Mouse (Mus musculus): ENCODE results near the gene Zmiz1. TPM values are rescaled to one million over a fixed set of nuclear protein-coding genes. Genes with fewer than 3 reads are reported as not detected.

Zmiz1 gene
- total and polyA plus RNA-seq, 3 experiments = 3.7 to 45.8 (median 11.1) TPM

GRCm38 (mm10) chr14:25591000-25591399 lies 132.0 kb downstream of the Zmiz1 start:
- no peaks in the 10 kb centered on the region for H3K9me3 ChIP-seq (replicated peaks; ENCODE audit: low read length)
- H3K4me3 ChIP-seq (replicated peaks in 1 of 3; ENCODE audit: low read depth in 2 of 3, low read length in 2 of 3, poor library complexity in 1 of 3) = no peak overlapping the region
- H3K27me3 ChIP-seq (replicated peaks) = no peaks in the 10 kb centered on the region
- peaks cover 46 to 93% of the 10 kb centered on the region in 2 experiments for H3K4me1 ChIP-seq (ENCODE audit: control insufficient read depth in 1 of 2, insufficient read depth in 2 of 2)
- H3K79me2 ChIP-seq (replicated peaks; ENCODE audit: control insufficient read depth, extremely low read depth, insufficient read depth, poor library complexity, severe bottlenecking) = no peaks in the 10 kb centered on the region
- H3K4me2 ChIP-seq (ENCODE audit: insufficient read depth, low read depth, poor library complexity, severe bottlenecking) = no peak overlapping the region
- peaks cover 14 to 42% of the 10 kb centered on the region in 2 experiments for H3K36me3 ChIP-seq (replicated peaks in 1 of 2; ENCODE audit: control insufficient read depth in 1 of 2, insufficient read depth in 1 of 2, low read length in 1 of 2)
- no peak overlapping the region for H3K9ac ChIP-seq (ENCODE audit: insufficient read depth, low read depth)
- no peak for DNase-seq (ENCODE audit: extremely low read depth)
- TF ChIP-seq RAD21 (IDR thresholded peaks at IDR 0.05; ENCODE audit: low read depth, low read length) (no peak), POLR2A (IDR thresholded peaks at IDR 0.05; ENCODE audit: low read depth, low read length) (no peak), E2F4 (IDR thresholded peaks at IDR 0.05; ENCODE audit: insufficient replicate concordance, low read depth, low read length) (no peak), USF2 (conservative IDR thresholded peaks at IDR 0.05; ENCODE audit: low read depth, low read length) (no peak), JUND (conservative IDR thresholded peaks at IDR 0.05; ENCODE audit: low read depth, low read length) (no peak), MAFK (IDR thresholded peaks at IDR 0.05; ENCODE audit: insufficient replicate concordance, low read length) (no peak), SIN3A (IDR thresholded peaks at IDR 0.05; ENCODE audit: low read length) (no peak), ZC3H11A (IDR thresholded peaks at IDR 0.05; ENCODE audit: low read depth, low read length) (no peak)
- dilution Hi-C loops (cut with MboI; ENCODE audit: extremely low pct_ligation_motif_present, extremely low pct_unique_long_range_greater_than_20kb, low sequenced_read_pairs) = no loop called here
- H3K27ac ChIP-seq (ENCODE audit: insufficient read depth, low read depth) = no peak overlapping the region
- in situ Hi-C loops (cut with MboI; ENCODE audit: low pct_ligation_motif_present, low pct_unique_long_range_greater_than_20kb, low sequenced_read_pairs) = no loop called here

DNA sequence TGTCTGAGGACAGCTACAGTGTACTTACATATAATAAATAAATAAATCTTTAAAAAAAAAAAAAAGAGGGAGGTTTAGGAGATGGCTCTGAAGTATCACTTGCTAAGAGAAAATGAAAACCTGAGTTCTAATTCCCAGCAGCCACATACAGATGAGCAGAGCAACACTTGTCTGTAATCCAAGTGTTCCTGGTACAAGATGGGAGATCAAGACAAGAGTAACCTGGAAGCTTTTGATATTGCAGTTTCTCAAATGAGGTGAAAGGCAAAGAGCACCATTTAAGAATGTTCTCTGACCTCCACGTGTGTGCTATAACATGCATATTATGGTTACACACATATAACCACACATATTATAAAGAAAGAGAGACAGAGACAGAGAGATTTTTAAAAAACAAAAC lies 132.4 kb downstream of the Zmiz1 start:
- Histone ChIP-seq H3K36me3 (replicated peaks in 1 of 2; ENCODE audit: control insufficient read depth in 1 of 2, insufficient read depth in 1 of 2, low read length in 1 of 2) (peaks cover 18 to 44% of the 10 kb centered on the region in 2 experiments), H3K4me1 (ENCODE audit: control insufficient read depth in 1 of 2, insufficient read depth in 2 of 2) (peaks cover 45 to 93% of the 10 kb centered on the region in 2 experiments), H3K27ac (ENCODE audit: insufficient read depth, low read depth) (no peak overlapping the region), H3K27me3 (replicated peaks) (no peaks in the 10 kb centered on the region), H3K9me3 (replicated peaks; ENCODE audit: low read length) (no peaks in the 10 kb centered on the region), H3K9ac (ENCODE audit: insufficient read depth, low read depth) (no peak overlapping the region), H3K4me2 (ENCODE audit: insufficient read depth, low read depth, poor library complexity, severe bottlenecking) (no peak overlapping the region), H3K4me3 (replicated peaks in 1 of 3; ENCODE audit: low read depth in 2 of 3, low read length in 2 of 3, poor library complexity in 1 of 3) (no peak overlapping the region), H3K79me2 (replicated peaks; ENCODE audit: control insufficient read depth, extremely low read depth, insufficient read depth, poor library complexity, severe bottlenecking) (no peaks in the 10 kb centered on the region)
- dilution Hi-C loops (cut with MboI; ENCODE audit: extremely low pct_ligation_motif_present, extremely low pct_unique_long_range_greater_than_20kb, low sequenced_read_pairs) (no loop called here), in situ Hi-C loops (cut with MboI; ENCODE audit: low pct_ligation_motif_present, low pct_unique_long_range_greater_than_20kb, low sequenced_read_pairs) (no loop called here)
- no peak for TF ChIP-seq MAZ (IDR thresholded peaks at IDR 0.05; ENCODE audit: low read depth, low read length)
- TF ChIP-seq ZC3H11A (IDR thresholded peaks at IDR 0.05; ENCODE audit: low read depth, low read length) = no peak
- TF ChIP-seq HCFC1 (IDR thresholded peaks at IDR 0.05; ENCODE audit: low read depth, low read length) = no peak
- TF ChIP-seq ETS1 (conservative IDR thresholded peaks at IDR 0.05; ENCODE audit: low read depth, low read length) = no peak
- no peak for TF ChIP-seq BHLHE40 (IDR thresholded peaks at IDR 0.05; ENCODE audit: low read depth, low read length)
- no peak for TF ChIP-seq ZKSCAN1 (IDR thresholded peaks at IDR 0.05; ENCODE audit: borderline replicate concordance, low read depth, low read length)
- no peak for TF ChIP-seq MYC (IDR thresholded peaks at IDR 0.05; ENCODE audit: low read depth, low read length)
- TF ChIP-seq MXI1 (IDR thresholded peaks at IDR 0.05; ENCODE audit: low read depth, low read length) = no peak
- no peak for DNase-seq (ENCODE audit: extremely low read depth)

Data from CH12.LX (cell line).